Mouse (Mus musculus) central nervous system, embryonic 18 days (tissue): ENCODE data around the gene Srebf2. TPM values are rescaled to one million over a fixed set of nuclear protein-coding genes. Genes with fewer than 3 reads are reported as not detected.

Experiments
- polyA plus RNA-seq: library from polyadenylated mRNA; depleted of rRNA; stranded (reverse); fragments of >200 nt; gene quantifications from 2 replicates; pipeline ENCODE4 v1.2.3, GENCODE M21; 2012; rRNA removed

Srebf2 gene
- 121 and 141 TPM in 2 replicates for polyA plus RNA-seq

DNA sequence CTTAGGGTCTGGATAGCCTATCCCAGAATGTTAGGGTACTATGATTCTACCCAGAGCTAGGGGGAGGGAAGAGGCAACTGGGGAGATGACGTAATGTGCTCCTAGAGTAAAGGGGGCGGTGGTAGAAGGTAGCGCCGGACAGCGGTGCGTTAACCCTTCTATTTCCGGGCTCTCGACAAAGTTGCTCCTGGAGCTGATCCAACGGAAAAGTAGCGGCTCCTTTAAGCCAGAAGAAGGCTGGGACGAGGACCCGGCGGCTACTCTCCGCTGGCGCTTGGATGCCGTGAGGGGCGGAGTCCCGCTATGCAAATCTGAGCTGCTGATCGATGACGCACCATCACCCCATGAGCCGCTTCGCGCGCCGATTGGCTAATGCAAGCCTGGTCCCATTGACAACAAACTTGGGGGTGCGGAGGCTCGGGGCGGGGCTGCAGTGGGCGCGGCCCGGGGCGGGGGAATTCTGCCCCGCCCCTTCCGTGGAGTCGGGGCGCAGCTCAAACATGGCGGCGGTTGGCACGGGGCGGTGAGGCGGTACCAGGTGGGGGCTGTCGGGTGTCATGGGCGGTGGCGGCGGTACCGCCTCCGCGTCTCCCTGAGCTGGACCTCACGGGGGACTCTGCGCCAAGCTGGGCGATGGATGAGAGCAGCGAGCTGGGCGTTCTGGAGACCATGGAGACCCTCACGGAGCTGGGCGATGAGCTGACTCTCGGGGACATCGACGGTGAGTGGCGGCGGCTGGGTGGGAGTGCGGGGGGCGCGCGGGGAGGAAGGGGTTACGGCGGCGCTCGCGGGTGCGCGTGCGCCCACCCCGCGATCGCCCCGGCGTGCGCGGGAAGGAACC is at the start of gene Srebf2:
Srebf2 (plus strand) TSS at position 412 of the 841 bp plus-strand sequence.

DNA sequence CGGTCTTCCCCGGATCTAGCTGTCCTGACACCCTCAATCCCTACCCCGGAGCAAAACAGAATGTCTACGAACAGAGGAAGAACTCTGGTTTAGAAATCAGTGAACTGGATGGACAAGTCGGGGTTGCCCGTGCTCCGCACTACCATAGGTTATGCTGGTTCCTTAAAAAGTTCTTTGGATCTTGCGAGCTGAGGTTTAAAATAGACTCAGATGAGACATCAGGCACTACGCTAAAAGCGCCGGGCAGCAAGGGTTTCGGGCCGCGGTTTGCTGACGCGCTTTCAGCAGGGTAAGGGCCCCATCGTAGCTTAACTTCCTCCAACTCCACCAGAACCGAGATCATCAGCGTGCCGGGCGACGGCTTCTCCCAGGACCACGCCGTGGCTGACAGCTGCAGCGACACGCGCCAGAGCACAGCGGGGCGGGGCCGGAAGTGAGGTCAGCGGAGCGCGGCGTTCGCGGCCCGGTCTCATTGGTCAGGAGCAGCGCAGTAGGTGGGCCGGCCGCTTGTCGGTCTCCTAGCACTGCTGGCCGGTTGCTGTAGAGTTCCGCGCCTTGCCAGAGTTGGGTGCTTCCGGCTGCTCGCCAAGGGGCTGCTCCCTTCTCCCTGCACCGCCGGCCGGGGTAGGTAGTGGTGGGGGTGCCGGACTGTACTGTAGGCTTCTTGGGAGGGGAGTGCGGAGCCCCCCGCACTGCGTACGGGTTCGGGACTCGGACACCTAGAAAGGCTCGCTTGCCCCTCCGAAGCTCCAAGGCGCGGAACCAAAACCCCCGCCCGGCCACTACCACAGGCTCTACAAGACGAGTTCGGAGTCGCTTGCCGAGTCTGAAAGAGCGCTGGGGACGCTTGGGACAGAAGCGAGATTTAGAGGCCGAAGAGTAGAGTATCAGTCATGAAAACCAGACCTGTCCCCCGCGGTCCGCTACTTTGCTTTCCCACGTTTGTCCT is 19.3 kb upstream of the Srebf2 start, which contains the start of gene Ccdc134:
Ccdc134 (plus strand) TSS at position 497 of the 949 bp plus-strand sequence.

DNA sequence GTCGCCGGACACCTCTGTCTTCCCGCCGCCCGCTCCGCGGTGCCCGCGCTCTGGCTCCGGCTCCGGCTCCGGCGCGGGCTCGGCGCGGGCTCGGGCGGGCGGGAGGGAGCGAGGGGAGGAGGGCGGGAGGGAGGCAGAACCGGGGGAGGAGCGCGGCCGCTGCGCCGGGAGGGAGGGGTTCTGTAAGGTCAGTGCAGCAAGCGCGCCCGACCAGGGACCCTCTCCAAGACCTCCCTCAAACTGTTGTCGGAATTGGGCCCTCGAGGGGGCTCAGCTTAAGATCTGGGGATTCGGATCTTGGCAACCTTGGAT is 65.7 kb downstream of the Srebf2 start, which contains the start of gene Shisa8:
Shisa8 (minus strand) TSS at position 64 of the 312 bp plus-strand sequence.

DNA sequence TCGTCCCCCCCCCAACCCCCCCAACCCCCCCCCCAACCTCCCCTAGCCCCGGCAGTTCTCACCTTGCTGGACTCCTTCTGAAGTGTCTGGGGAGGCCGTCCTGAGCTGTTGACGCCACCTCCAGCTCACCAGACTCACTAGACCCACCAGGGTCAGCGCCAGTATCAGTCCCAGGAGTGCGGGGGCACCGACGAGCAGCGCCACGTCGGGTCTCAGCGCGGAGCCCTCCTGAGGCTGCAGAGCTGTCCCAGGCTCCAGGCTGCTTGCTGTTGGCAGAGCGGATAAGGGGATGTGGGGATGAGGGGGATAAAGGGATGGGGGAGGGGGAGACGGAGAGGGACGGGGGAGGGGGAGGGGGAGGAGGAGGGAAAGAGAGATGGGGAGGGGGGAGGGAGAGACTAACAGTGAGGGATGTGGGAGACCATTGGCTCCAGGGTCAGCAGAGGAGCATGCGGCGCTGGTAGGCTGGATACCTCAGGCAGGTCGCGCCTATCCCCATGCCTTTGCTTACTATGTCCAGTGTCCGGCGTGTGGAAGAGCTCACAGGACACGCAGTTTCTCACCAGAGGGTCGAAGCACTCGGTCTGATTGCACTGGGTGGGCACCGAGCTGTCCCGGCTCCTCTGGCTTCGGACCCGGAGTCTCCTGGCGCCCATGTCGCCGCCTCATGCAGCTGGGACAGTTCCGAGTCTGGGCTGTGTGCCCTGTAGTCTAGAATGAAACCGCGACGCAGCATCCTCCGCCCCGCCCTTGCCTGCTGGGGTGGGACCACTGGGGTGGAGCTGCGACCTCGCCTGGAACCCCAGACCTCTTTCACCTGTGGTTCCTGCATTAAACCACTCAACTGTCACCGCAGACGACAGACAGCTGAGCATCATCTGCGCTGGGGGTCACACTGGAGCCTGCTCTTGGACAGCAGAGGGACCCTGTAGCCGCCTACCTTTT is 76.9 kb downstream of the Srebf2 start, which contains the start of gene Tnfrsf13c:
Tnfrsf13c (minus strand) TSS at position 713 of the 945 bp plus-strand sequence.

DNA sequence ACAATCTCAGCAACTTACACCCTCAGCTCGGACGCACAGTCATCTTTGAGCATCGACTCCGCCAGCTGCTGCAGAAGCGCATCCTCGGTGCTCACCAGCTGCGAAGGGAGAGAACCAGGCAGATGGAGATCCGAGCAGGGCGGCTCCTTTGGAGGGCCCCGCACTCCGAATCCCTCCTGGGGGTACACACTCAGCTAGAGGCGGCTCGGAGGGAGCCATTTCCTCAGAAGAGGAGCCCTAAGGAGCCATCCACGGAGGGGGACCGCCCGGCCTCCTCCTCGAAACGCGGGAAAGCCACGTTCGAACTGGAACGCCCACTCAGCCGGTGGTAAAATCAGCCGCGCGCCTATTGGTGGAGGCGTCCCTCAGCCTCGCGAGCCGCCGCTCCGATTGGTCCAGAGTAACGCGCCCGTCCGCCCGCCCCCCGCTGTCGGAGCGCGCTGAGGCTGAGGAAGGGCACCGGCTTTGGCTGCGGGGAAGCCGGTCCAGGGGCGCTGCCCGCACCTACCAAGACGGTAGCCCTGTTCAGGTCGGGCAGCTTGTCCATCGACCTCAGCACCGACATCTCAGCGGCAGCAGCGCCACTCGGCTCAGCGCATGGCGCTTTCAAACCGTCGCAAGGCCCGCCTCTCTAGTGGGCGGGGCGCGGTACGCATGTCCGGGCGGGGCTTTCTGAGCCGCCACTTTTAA is 97.3 kb downstream of the Srebf2 start, which contains the start of gene Cenpm:
Cenpm (minus strand) TSS at position 634 of the 690 bp plus-strand sequence.

DNA sequence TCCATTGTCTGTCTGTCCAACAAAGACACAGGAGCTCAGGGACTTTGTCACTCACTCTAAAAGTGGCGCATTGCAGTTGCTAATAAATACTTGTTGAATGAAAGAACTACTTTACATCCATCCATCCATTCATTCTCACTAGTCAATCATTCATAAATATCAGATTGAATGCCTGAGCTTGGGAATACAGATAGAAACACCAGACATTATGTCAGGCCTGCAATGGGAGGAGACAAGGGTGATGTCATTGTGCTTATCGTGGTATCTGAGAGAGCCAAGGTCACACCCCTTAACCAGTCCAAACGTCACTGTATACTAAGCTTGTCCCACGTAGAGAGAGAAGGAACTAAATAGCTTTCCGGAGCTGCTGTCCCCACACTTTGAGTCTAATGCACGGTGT is 105.1 kb downstream of the Srebf2 start, which contains the start of gene 1500009C09Rik:
1500009C09Rik (plus strand) TSS at position 301 of the 400 bp plus-strand sequence.

Other genes with a start within 250 kb of the Srebf2 start
- 40.8 and 43.1 TPM in 2 replicates for gene Polr3h, start 220.9 kb upstream of the Srebf2 start, polyA plus RNA-seq
- 140 and 156 TPM in 2 replicates for gene Csdc2, start 210.4 kb upstream of the Srebf2 start, polyA plus RNA-seq
- 144 and 149 TPM in 2 replicates for gene Pmm1, start 186.3 kb upstream of the Srebf2 start, polyA plus RNA-seq
- gene 1700029P11Rik, start 166.6 kb upstream of the Srebf2 start, polyA plus RNA-seq = not detected in 2 replicates
- 28.8 and 29.4 TPM in 2 replicates for gene Xrcc6, start 159.3 kb upstream of the Srebf2 start, polyA plus RNA-seq
- gene Desi1, start 113.3 kb upstream of the Srebf2 start, polyA plus RNA-seq = 52.5 and 53.6 TPM in 2 replicates
- 145 and 150 TPM in 2 replicates for gene Snu13, start 99.6 kb upstream of the Srebf2 start, polyA plus RNA-seq
- not detected in 2 replicates for gene 4930407I10Rik, start 88.0 kb upstream of the Srebf2 start, polyA plus RNA-seq
- gene Mei1, start 77.2 kb upstream of the Srebf2 start, polyA plus RNA-seq = 0.13 and 0.21 TPM in 2 replicates
- gene Ccdc134, start 19.3 kb upstream of the Srebf2 start, polyA plus RNA-seq = 18.4 and 19.4 TPM in 2 replicates
- gene Shisa8, start 65.6 kb downstream of the Srebf2 start, polyA plus RNA-seq = 2.3 and 2.6 TPM in 2 replicates
- gene Tnfrsf13c, start 77.2 kb downstream of the Srebf2 start, polyA plus RNA-seq = 0.39 TPM in 2 replicates
- 11.6 and 11.9 TPM in 2 replicates for gene Cenpm, start 97.6 kb downstream of the Srebf2 start, polyA plus RNA-seq
- gene 1500009C09Rik, start 105.2 kb downstream of the Srebf2 start, polyA plus RNA-seq = 96.7 and 103 TPM in 2 replicates
- gene Sept3, start 127.7 kb downstream of the Srebf2 start, polyA plus RNA-seq = 428 and 449 TPM in 2 replicates
- 0.21 and 0.51 TPM in 2 replicates for gene Wbp2nl, start 151.8 kb downstream of the Srebf2 start, polyA plus RNA-seq
- 37.9 TPM in 2 replicates for gene Naga, start 191.7 kb downstream of the Srebf2 start, polyA plus RNA-seq
- gene Pheta2, start 191.8 kb downstream of the Srebf2 start, polyA plus RNA-seq = 0.92 and 1.4 TPM in 2 replicates
- 264 and 271 TPM in 2 replicates for gene Smdt1, start 191.8 kb downstream of the Srebf2 start, polyA plus RNA-seq
- gene Ndufa6, start 207.1 kb downstream of the Srebf2 start, polyA plus RNA-seq = 393 and 416 TPM in 2 replicates
- gene Cyp2d22, start 233.1 kb downstream of the Srebf2 start, polyA plus RNA-seq = 8.8 and 10.3 TPM in 2 replicates
- gene Cyp2d11, start 246.8 kb downstream of the Srebf2 start, polyA plus RNA-seq = not detected in 2 replicates